Mouse (Mus musculus) monocyte, adult 5-6 weeks (primary cell): ENCODE measurements at regions not wholly inside any gene's neighbourhood (a gene's known extent, or its start where the extent isn't known, plus 50 kb on each side); places are given as distances from the start of the nearest gene placed in this dataset.

Experiments
- ATAC-seq: fragments of 153-309, 156-312 bp; replicated peaks from 2 replicates; pipeline ENCODE4 v1.8.0; 2017; ENCODE audit warnings: mild to moderate bottlenecking; ENCODE audit not compliant: low TSS enrichment, insufficient number of reproducible peaks, severe bottlenecking, poor library complexity, low FRiP score

DNA sequence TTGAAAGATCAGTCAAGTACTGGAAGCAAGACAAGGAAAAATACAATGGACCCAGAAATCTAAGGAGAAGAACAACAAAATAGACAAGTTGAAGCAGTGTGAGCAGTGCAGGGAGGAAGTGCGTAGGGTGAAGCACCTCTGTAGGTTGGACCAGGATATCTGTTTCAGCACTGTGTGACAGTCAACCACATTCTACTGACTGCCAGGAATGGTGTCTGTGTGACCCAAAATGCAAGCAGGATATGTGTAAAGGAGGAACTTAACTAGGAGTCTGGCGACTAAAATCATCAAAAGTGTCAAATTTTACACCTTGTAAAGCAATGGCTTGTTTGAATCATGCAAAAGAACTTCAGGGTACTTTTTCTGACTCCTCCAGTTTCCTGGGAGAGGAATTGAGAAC, 207.7 kb downstream of the Rnf152 start:
- ATAC-seq: no peak

DNA sequence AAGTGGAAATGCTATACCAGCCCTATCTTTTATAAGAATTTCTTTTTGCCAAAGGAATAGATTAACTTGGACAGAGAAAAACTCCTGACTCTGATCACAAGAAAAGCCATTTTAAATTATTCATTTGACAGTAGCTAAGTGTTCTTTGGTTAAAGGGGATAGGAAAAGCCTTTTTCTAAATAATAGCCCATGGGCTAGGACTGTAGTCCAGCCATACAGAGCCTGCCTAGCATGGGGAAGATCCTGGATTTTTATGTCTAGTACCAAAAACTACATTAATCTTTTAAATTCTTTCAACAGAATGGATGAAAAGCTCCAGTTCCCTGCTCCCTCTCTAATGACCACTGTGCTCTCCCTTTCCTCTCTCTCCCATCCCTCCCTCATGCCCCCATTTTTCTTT, 208.5 kb downstream of the Rnf152 start:
- no peak for ATAC-seq

DNA sequence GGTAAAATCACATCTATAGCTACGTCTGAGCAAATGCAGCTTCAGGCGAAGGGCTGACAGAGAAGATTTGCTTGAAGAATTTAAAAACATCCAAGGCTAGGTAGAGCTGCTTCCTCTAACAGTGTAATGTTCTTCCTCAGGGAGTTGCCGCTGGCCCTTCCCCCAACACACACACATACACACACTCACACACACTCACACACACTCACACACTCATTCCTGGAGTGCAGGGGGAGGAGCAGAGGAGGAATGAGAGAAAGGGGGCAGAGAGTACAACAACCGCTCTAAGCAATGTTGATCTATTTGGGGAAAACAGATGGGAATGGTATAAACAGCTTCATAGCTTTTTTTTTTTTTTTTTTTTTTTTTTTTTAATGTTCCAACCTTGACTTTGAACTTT, 232.6 kb downstream of the Rnf152 start:
- ATAC-seq: no peak

DNA sequence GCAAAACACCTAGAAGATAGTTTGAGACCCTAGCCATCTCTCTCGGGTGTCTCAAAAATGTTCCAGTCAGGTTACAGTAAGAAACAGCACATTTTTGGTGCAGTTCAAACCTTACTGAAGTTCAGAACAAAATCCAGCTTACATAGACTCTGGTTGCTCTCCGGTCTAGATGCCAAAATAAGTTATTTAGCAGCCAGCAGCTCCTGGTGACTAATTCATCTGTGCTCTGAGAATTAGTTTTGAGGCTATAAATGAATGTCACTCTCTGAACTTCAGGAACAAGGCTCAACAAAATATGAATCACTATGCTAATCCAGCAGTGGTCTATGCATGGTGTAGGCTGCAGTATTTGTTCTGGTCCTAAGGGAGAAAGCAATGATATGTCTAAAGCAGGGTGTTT, 238.6 kb downstream of the Rnf152 start:
- ATAC-seq: no peak

DNA sequence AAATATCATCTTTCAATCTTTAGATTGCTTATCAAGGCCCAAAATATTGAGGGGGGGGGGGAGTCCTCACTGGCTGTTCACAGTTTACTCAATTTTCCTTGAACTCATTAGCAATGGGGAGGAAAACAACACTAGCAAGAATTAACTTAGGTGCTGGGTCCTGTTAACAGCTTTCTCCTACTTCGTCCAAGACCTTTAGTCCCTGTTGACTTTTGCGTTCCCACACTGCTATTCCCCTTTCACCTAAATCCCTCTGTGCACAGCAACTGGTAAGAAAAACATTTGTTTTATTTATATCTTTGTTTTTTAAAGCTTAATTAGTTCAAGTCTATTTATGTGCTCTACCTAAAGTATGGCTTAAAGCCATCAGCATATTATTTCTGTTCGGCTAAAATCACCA, 240.3 kb downstream of the Rnf152 start:
- no peak for ATAC-seq

DNA sequence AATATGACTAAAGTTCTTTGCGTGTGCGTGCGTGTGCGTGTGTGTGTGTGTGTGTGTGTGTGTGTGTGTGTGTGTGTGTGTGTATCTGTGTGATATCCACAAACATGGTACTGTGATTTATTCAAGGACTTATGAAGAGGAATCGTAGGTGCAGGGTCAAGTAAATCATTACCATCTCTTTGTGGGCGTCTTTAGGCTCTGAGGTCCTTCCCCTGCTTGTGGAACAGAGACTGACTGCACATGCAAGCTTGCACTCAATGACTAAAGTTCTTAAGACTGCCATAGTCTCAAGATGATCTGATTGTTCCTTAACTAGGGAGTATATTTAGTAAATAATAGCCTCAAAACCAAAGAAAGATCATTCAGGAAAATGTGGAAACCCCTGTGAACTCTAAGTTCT, 241.1 kb downstream of the Rnf152 start:
- no peak for ATAC-seq

DNA sequence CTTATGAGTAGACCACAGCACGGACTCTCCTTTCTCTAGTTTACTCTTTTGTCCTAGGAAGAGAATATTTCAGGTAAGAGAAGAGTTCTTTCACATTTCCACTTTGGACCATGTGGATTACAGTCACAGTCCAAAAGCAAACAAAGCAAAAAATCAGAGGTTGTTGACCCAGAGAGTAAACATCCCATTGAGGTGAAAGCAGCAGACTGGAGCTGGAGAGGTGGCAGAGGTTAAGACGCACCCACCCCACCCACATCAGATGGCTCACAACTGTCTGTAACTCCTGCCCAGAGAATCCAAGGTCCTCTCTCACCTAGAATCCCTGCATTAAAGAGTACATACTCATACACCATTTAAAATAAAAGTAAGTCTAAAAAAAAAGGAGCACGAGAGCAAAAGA, 241.7 kb downstream of the Rnf152 start:
- no peak for ATAC-seq

DNA sequence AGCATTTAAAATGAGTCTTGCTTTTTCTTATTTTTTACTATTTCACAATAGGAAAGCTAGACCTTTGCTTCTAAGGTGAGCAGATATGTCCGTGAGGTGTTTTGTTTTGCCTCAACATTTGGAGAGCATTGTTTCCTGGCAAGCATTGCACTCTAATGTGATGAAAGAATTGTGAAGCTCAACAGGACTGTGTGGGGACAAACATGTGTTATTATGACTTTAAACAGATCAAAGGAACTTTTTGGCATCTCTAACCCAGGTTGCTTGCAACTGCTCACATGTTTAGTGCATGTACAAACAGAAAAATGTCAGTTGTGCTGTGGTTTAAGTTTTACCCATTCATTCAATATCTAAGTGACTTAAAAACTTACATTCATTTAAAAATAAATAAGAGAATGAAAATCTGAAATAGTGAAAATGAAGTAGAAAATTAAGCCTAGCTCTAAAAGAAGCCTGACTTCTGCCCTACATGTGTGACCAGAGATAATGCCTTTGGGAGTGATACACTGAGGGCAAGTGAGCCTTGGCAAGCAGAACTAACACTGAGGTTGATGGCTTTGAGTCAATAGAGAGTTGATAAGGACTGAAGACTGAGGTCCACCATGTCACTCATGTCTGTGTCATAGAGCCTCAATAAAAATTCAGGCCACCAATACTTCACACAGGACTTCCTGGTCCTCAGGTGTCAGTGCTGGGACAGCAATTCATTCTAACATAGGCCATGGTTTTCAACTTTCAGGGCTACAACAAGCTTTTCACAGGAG, 243.6 kb downstream of the Rnf152 start:
- no peak for ATAC-seq

DNA sequence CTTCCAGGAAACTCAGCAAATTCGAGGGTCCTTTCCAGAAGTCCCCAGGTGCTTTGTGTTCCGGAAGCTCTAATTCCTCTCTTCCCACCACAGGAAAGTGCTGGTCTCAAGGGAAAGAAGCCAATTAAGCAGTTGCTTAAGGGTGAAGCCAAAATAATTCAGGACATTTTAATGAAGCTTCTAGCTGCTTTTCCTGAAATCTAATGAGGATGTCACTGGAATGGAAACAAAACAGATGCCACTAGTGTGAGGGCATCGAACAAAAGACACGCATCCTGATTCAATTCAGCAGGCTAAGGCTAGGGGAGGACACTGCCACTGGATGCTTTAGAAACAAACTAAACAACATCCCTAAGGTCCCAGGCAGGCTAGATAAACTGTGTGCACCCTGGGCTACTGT, 245.3 kb downstream of the Rnf152 start:
- ATAC-seq: no peak

DNA sequence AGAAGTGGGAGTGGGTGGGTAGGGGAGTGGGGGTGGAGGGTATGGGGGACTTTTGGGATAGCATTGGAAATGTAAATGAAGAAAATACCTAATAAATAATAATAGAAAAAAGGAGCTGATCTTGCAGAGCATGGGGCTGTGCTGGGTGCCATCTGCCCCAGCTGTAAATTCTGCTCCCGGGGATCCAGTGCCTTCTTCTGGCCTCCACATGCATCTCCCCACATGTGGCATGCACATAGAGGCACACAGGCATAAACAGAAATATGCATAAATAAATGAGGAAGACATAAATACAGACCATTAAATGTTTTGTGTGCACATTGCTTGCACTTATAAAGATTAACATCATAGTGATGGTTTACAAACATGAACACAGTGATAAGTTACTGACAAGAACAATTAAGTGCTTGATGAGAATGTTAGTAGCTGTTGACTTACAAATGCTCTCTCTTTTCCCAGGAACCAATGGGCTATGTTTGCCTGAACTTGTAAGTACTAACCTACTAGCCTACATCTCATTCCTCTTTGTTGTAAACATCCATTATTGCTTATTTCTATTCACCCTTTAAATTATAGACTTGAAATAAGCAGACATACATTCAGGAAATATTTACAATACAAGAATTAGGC, 245.8 kb downstream of the Rnf152 start:
- no peak for ATAC-seq

DNA sequence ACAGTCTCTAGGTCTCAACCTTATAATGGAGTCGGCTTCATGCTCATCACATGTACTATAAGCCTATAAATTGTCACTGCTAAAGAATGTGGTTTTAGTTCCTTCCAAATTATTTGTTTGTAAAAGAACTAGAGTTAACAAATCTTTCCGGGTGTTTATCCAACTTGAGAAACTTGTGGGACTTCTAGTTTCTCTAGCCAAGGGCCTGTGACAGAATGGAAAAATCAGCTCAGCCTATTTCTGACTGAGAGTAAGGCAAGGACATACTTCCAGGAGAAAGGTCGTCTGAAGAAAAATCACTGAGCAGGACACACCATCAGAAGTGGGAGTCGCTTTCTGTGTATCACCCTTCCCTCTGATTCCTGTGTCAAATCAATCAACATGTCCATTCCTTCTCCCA, 248.7 kb downstream of the Rnf152 start:
- no peak for ATAC-seq

DNA sequence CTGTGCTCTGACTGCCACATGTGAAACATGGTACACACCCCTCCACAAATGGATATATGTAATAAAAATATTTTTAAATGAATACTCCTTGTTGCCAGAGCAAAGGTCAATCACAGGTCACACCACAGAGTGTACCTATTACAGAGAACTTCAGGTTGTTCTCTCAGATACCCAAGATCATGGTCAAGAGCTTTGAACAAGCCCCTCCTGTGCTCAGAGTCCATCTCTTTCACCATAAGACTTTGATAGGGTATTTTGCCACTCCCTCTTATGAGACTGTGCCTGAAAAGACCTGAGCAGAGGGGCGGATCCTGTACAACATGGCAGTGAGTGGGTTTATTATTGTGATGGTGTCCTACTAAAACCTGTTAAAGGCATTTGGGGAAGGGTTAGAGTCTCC, 249.3 kb downstream of the Rnf152 start:
- ATAC-seq: no peak

DNA sequence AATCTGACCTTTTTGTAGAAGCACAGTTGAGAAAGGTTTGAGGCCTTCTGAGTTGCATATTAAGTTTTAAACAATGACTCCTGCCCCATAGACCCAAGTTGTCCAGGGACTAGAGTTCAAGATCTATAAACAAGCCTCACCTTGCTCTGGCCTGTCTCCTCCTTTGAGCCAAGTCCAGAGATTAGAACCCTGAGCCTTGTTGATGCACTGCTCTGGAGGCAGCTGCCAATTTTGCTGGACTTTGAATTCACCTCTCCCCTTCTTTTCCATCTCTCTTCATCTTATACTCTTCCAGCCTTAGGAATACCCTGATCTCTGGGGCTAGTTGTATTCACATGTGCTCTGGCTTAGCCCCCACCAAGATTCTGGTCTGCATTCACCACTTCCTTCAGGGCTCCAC, 251.3 kb downstream of the Rnf152 start:
- no peak for ATAC-seq

DNA sequence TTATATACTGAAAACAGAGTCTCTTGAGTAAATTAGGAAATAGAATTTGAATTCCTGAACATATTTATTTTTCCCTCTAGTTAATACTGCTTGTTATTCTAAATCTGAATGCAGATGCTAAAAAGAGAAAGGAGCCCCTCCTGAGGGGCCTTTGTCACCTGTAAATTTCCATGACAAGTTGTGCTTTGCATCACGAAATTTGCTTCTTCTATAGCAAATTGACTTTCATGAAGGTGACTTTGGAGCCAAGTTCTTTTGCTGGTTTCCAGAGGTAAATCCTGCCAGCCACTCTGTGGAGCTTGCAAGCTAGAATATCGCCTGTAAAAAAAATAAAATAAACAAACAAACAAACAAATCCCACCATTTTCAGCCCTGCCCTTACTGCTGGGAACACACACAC, 261.4 kb downstream of the Rnf152 start:
- ATAC-seq: no peak

DNA sequence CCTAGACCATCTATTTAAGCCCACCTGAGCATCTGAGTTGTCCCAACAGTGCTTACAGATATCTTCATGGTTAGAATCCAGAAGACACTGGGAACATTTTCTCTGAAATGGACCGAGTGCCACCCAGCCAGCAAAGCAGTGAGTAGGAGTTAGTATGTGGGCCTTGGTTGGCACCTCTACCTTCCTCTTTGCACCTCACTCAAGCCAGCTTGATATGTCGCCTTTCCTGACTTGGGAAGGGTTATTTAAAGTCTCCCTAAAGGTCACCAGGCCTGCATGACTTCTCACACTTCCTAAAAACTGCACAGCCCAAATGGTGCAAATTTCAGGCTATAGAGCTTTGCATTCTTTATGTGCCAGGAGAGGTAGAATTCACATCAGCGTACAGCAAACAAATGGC, 262.0 kb downstream of the Rnf152 start:
- no peak for ATAC-seq

DNA sequence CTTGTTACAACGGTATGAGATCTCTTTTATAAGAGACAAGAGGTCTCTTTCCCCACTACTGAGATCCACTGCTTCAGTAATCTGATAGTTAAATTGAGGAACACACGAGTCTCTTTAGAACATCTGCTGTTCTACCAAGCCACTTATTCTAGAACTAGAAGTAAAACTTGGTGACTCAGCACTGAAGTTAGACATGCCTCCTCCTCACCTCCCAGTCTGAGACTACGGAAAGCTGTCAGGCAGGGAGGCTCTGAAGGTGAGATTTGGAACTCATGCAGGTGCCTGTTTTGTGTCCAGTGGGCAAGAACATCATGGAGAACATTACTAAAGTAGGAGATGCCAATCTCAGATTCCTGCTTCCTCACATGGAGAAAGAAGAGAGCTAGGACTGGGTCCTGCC, 262.6 kb downstream of the Rnf152 start:
- no peak for ATAC-seq

DNA sequence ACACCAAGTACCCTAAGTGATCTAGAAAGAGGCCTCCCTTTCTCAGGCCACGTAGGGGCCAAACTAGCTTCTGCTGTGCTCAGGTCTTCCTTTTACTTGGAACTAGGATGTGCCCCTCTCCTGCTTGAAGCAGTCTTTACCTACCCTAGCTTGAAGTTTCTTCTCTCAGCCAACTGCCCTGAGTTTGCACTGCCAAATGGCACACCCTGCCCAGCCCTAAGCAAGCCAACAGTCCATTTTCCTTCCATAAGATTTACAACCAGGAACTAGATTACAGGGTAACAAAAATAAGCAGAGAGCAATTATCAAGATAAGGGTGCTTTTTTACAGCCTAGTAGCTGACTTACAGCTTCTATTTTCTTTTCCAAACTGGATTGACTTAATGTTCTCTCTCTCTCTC, 263.5 kb downstream of the Rnf152 start:
- no peak for ATAC-seq

DNA sequence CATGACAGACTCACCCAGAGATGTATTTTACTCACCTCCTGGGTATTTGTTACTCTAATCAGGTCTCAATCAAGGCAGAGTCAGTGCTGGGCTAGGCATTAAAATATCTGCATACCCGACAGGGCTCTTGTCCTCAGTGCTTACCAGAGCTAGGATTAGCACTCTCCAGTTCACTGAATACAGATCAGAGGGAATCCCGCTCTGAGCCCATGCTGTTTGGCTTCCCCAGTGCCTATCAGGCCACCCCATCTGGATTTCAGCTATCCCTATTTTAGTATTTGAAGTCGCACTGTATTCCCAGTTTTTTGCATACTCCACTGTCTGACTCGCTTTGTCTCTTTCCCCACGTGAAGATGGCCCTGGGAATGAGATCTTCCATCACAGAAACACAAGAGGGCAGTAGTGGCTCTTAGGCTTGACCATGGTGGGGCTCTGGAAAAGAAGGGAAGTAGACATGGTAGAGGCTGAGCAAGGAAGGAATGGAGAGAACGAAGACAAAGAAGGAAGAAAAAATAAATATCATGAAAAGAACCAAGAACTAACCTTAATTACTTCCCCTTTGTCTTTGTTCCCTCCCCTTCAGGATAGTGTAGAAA, 264.1 kb downstream of the Rnf152 start:
- ATAC-seq: no peak

DNA sequence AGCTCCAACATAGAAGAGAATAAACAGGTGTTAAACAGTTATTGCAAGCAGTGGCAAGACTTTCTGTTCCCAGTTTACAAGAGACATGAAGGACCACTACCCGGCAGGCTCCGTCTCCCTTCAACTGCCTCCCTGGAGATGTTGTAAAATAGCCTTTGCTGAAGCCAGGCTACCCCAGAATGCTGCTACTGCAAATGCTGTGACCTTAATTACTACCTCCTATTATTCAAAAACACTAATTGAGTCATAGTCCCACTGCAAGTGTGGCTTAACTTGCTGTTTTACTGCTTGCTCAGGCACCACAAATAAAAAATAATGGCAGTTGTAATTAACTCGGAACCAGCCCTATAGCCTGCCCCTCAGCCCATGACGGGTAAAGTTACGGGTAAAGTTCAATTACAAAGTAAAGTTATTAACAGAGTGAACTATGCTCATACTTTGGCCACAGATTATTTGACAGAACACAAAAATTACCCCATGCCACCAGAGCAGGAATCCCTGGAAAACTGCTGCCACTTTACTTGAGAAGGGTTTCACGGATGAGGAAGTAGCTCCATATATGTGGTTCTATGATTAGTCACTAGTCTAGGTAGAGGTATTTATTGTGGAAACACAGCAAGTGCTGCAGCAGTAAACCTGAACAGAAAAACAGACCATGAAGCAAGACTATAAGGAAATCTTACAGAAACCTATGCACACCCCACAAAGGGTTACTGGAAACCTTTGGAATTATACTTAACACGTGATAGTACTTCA, 267.6 kb downstream of the Rnf152 start:
- ATAC-seq: no peak

DNA sequence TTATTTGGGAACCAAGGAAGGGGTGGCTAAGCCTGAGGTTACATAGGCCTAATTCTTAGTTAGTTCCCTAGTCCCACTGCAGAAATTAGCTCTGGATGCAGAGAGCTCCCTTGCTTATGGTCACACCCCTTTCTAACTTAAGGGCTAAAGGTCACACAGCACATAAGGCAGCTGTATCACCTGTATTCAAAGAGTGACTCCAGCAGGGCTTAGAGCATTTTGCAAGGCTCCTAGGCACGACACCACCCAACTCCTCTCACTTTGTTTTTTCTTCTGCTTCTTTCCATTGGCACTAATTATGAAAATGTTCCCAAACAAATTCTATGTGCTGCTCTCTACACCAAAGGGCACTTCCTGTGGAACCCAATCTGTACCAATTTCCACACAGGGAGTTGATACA, 268.9 kb downstream of the Rnf152 start:
- ATAC-seq: no peak
